Mouse (Mus musculus) heart, postnatal 0 days (tissue): Measurements from ENCODE around the gene Efna5. TPM values are rescaled to one million over a fixed set of nuclear protein-coding genes. Genes with fewer than 3 reads are reported as not detected.

Source experiments
- ATAC-seq: fragments of 200-750 bp; cut with Nextera tagmentation; 2 replicates; pipeline ENCODE4 v1.8.0; 2017; ENCODE audit warnings: low read depth, moderate number of reproducible peaks, moderate library complexity; ENCODE audit not compliant: insufficient read depth
- DNase-seq: peaks from one replicate; pipeline ENCODE4 v3.0.0-alpha.2; 2016; ENCODE audit warnings: low spot score
- H3K27ac ChIP-seq: fragments of 300-500 bp; sonication (generic); 2 replicates; pipeline ENCODE4 v1.5.1; 2014; ENCODE audit warnings: low read depth, mild to moderate bottlenecking
- H3K27me3 ChIP-seq: fragments of 300-500 bp; sonication (generic); 2 replicates; pipeline ENCODE4 v1.6.1; 2014; ENCODE audit warnings: low read length, mixed read lengths; ENCODE audit not compliant: control insufficient read depth, insufficient read depth
- H3K36me3 ChIP-seq: fragments of 300-500 bp; sonication (generic); replicated peaks from 2 replicates; pipeline ENCODE4 v1.6.1; 2014; ENCODE audit warnings: low read length, mixed read lengths; ENCODE audit not compliant: control insufficient read depth, insufficient read depth
- H3K4me1 ChIP-seq: fragments of 300-500 bp; sonication (generic); 2 replicates; pipeline ENCODE4 v1.6.1; 2014; ENCODE audit warnings: antibody characterized with exemption; ENCODE audit not compliant: control insufficient read depth, insufficient read depth
- H3K4me2 ChIP-seq: fragments of 300-500 bp; sonication (generic); 2 replicates; pipeline ENCODE4 v1.6.1; 2014; ENCODE audit warnings: low read depth, mild to moderate bottlenecking, low read length, moderate library complexity
- H3K4me3 ChIP-seq: fragments of 300-500 bp; sonication (generic); 2 replicates; pipeline ENCODE4 v1.5.1; 2014; ENCODE audit warnings: low read depth, low read length
- H3K9ac ChIP-seq: fragments of 300-500 bp; sonication (generic); replicated peaks from 2 replicates; pipeline ENCODE4 v1.6.1; 2014; ENCODE audit warnings: low read depth, low read length, mixed read lengths
- H3K9me3 ChIP-seq: fragments of 300-500 bp; sonication (generic); replicated peaks from 2 replicates; pipeline ENCODE4 v1.6.1; 2016; ENCODE audit warnings: low read length; ENCODE audit not compliant: control insufficient read depth
- CTCF ChIP-seq: IDR thresholded peaks from 2 replicates; pipeline ENCODE4 v1.5.1; 2016; ENCODE audit warnings: antibody characterized with exemption, control low read depth, low read depth
- EP300 ChIP-seq: IDR thresholded peaks from 2 replicates; pipeline ENCODE4 v1.6.1; 2016; ENCODE audit warnings: antibody characterized with exemption, low read depth
- WGBS: fragments of 180-500 bp; shearing (Covaris S2); extraction: QIAGEN DNeasy Blood & Tissue Kit; methylation state at CpG from one replicate; pipeline ENCODE4 v1.1.7; 2014; 5-methylcytosine and 5-hydroxymethylcytosine counted together
- polyA plus RNA-seq: library from polyadenylated mRNA; unstranded; fragments of >200 nt; fragmentation: Nextera tagmentation; extraction: Ambion mirVana; gene quantifications from 2 replicates; pipeline ENCODE4 v1.2.1, GENCODE M21; 2015
- total RNA-seq: library from RNA; depleted of rRNA; stranded (reverse); fragments of >200 nt; gene quantifications from 2 replicates; pipeline ENCODE4 v1.2.3, GENCODE M21; 2014; ENCODE audit warnings: low replicate concordance

Efna5 gene
- total and polyA plus RNA-seq, 2 experiments from 2014 or later: 3.7 to 16.2 TPM

DNA sequence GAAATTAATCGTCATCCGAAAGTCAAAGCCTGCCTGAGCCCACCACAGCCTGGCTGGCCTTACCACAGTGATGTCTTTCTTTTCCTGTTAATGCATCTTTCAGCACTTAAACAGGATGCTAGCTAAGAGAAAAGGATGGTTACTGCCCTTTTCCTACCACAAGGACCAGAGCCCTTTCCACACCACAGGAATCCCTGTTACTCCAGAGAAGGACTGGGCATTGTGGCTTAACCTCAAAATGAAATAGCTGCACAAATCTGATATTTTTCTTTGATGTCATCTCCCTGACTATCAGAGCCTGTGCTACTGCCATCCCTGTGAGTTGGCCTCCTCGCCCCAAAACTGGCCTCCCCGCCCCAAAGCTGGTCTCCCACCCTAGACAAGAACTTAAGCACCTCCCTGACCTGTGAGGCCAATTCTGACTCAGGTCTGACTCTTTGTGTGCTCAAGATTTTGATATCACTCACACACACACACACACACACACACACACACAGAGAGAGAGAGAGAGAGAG lies 189.9 kb downstream of the Efna5 start:
- Histone ChIP-seq H3K9ac (no peak overlapping the region), H3K4me3 (no peak overlapping the region), H3K4me2 (no peak overlapping the region), H3K9me3 (no peaks in the 10 kb centered on the region), H3K27ac (no peak overlapping the region), H3K4me1 (peaks cover 11% of the 10 kb centered on the region), H3K36me3 (no peaks in the 10 kb centered on the region), H3K27me3 (no peaks in the 10 kb centered on the region)
- DNase-seq (no peak), ATAC-seq (no peak)
- WGBS: 85% methylated on average over 4 of the region's 4 CpGs
- no peak for TF ChIP-seq EP300
- no peak for TF ChIP-seq CTCF

DNA sequence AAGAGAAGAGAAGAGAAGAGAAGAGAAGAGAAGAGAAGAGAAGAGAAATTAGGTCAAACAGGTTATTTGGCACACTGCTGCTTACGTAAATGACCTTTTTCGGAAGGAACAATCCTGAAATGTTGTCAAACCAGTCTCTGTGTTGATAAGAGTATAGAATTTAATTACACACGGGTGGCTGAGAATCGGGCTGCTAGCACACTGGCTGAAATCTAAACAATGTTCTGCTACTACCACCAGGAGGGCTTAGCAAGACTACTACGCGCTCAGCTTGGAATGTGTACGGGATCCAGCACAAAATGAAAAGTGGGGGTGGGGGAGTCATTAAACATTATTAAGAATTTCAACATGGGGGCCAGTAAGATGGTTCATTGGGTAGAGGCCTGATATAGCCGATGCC lies 190.9 kb downstream of the Efna5 start:
- Histone ChIP-seq H3K4me2 (no peak overlapping the region), H3K9ac (no peak overlapping the region), H3K4me3 (no peak overlapping the region), H3K27ac (no peak overlapping the region), H3K4me1 (peaks cover 11% of the 10 kb centered on the region), H3K36me3 (no peaks in the 10 kb centered on the region), H3K9me3 (no peaks in the 10 kb centered on the region), H3K27me3 (no peaks in the 10 kb centered on the region)
- no peak for TF ChIP-seq EP300
- TF ChIP-seq CTCF: no peak
- ATAC-seq (no peak), DNase-seq (no peak)
- 66% methylated on average over 8 of the region's 8 CpGs for WGBS

DNA sequence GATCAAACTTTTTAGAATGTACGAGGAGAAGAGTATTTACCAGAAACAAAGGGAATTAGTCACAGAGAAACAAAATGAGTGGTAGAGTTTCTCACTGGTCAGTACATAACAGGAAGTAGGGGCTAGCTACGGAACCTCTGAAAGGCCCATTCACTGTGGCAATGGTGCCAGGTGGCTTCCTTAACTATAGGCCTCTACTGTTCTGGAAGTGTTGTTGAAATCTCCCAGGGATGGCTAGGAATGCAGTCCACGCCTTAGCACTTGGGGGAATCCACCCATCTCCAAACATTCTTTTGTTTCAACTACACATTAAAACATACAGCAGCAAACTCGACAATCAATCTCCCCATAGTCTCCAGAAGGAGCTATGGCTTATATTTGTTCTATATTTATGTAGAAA lies 191.5 kb downstream of the Efna5 start:
- H3K36me3 ChIP-seq: no peaks in the 10 kb centered on the region
- no peaks in the 10 kb centered on the region for H3K27me3 ChIP-seq
- TF ChIP-seq CTCF: no peak
- TF ChIP-seq EP300: no peak
- no peak overlapping the region for H3K9ac ChIP-seq
- ATAC-seq: no peak
- H3K4me2 ChIP-seq: no peak overlapping the region
- H3K4me1 ChIP-seq: peaks cover 11% of the 10 kb centered on the region
- WGBS: 62% methylated on average over 4 of the region's 4 CpGs
- H3K4me3 ChIP-seq: no peak overlapping the region
- DNase-seq: no peak
- H3K27ac ChIP-seq: no peak overlapping the region
- H3K9me3 ChIP-seq: no peaks in the 10 kb centered on the region

DNA sequence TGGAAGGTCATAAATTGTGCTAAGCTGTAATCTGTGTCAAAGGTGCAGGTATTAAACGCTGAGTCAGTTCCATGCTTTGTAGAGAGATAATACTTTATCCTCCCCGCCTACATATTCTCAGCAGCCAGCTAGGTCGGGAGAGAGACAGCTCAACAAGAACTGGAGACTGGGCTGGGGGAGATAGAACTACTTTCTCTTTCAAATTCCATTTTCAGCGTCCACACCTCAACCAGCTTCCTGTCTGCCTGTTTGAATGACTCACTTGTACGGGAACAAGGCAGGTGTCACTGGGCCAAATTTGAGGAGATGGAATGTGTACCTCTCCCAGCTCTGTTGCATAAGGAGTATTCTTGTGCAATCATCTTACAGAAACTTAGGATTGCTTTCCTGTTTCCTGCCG lies 193.7 kb downstream of the Efna5 start:
- Histone ChIP-seq H3K9ac (0 out of 2 replicates have a peak overlapping the region, but pooled peaks have one; percentile 7), H3K27ac (peak overlapping the region; percentile 27), H3K4me2 (peak overlapping the region; percentile 48), H3K36me3 (no peaks in the 10 kb centered on the region), H3K9me3 (no peaks in the 10 kb centered on the region), H3K4me1 (peaks cover 16% of the 10 kb centered on the region), H3K4me3 (peak overlapping the region; percentile 10), H3K27me3 (no peaks in the 10 kb centered on the region)
- ATAC-seq (peak; percentile 18; the same call in 1 of the 2 replicates), DNase-seq (peak; percentile 39)
- TF ChIP-seq EP300: no peak
- no peak for TF ChIP-seq CTCF
- 7% methylated on average over 6 of the region's 6 CpGs for WGBS

DNA sequence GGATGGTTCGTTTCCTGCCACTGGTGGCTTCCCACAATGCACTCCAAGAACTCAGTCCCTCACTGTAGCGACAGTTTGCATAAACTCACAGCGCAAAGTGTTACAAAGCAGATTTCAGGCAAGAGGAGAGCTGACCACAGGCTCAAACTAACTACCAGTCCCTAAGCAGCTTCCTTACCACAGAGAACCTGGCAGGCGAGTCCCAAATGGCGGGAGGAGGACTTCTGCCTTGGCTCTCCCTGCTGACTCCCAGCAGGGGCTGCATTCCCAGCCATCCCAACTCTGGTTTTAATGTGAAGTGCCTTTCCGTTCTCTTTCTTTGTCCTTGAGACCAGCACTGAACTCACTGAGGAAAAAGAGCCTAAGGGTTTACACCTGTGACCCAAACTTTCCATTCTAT lies 195.9 kb downstream of the Efna5 start:
- H3K4me2 ChIP-seq: no peak overlapping the region
- no peak for DNase-seq
- no peak for TF ChIP-seq CTCF
- no peak for TF ChIP-seq EP300
- no peaks in the 10 kb centered on the region for H3K27me3 ChIP-seq
- no peak overlapping the region for H3K4me3 ChIP-seq
- peaks cover 13% of the 10 kb centered on the region for H3K4me1 ChIP-seq
- no peak overlapping the region; the same call in 1 of the 2 replicates for H3K27ac ChIP-seq
- WGBS: 80% methylated on average over 6 of the region's 6 CpGs
- ATAC-seq: no peak
- H3K9me3 ChIP-seq: no peaks in the 10 kb centered on the region
- no peak overlapping the region for H3K9ac ChIP-seq
- no peaks in the 10 kb centered on the region for H3K36me3 ChIP-seq

DNA sequence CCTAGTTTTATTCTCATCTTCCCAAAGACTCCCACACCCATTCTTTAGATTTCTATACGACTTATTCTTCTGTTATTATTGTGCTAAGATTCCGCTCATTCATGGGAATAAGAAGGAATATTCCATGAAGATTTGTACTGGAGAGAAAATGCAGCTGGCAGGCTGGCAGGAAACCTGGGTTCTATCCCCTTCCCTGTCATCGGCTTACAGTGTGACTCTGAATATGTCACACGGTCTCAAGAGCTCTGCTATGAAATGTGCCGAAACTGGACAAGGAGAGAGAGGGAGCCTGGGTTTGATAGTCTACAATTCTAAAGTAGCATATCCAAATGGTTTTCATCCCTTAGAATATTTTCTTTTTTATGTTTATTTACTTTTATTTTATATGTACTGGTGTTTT lies 198.0 kb downstream of the Efna5 start:
- no peak overlapping the region for H3K4me3 ChIP-seq
- no peaks in the 10 kb centered on the region for H3K27me3 ChIP-seq
- DNase-seq (peak; percentile 77), ATAC-seq (peak; percentile 87)
- TF ChIP-seq CTCF (no peak), EP300 (peak; percentile 85)
- 19% methylated on average over 5 of the region's 5 CpGs for WGBS
- peak overlapping the region; percentile 13; the same call in 1 of the 2 replicates for H3K4me2 ChIP-seq
- no peak overlapping the region for H3K9ac ChIP-seq
- H3K36me3 ChIP-seq: no peaks in the 10 kb centered on the region
- H3K4me1 ChIP-seq: peaks cover 15% of the 10 kb centered on the region
- peak overlapping the region; percentile 54 for H3K27ac ChIP-seq
- H3K9me3 ChIP-seq: no peaks in the 10 kb centered on the region
